Mouse (Mus musculus) midbrain, postnatal 0 days (tissue): ENCODE results near the gene Atrip. TPM values are rescaled to one million over a fixed set of nuclear protein-coding genes. Genes with fewer than 3 reads are reported as not detected.

Experiments used
- ATAC-seq: fragments of 200-750 bp; cut with Nextera tagmentation; 2 replicates; pipeline ENCODE4 v1.8.0; 2017; ENCODE audit warnings: moderate number of reproducible peaks, mild to moderate bottlenecking, moderate TSS enrichment, moderate library complexity; ENCODE audit not compliant: low FRiP score
- DNase-seq: peaks from one replicate; pipeline ENCODE4 v3.0.0-alpha.2; 2015; ENCODE audit warnings: low spot score
- H3K27ac ChIP-seq: fragments of 300-500 bp; sonication (generic); 2 replicates; pipeline ENCODE4 v1.5.1; 2014; ENCODE audit warnings: low read depth, mild to moderate bottlenecking, low read length, mixed read lengths
- H3K27me3 ChIP-seq: fragments of 300-500 bp; sonication (generic); 2 replicates; pipeline ENCODE4 v1.6.1; 2014; ENCODE audit warnings: low read length, control low read depth, mixed read lengths; ENCODE audit not compliant: insufficient read depth
- H3K36me3 ChIP-seq: fragments of 300-500 bp; sonication (generic); 2 replicates; pipeline ENCODE4 v1.6.1; 2014; ENCODE audit warnings: low read length, control low read depth, mixed read lengths; ENCODE audit not compliant: insufficient read depth
- H3K4me1 ChIP-seq: fragments of 300-500 bp; sonication (generic); 2 replicates; pipeline ENCODE4 v1.6.1; 2014; ENCODE audit warnings: mild to moderate bottlenecking, control low read depth, antibody characterized with exemption, low read length, mixed read lengths; ENCODE audit not compliant: insufficient read depth
- H3K4me2 ChIP-seq: fragments of 300-500 bp; sonication (generic); 2 replicates; pipeline ENCODE4 v1.6.1; 2014; ENCODE audit warnings: low read depth, mild to moderate bottlenecking, low read length, mixed read lengths; ENCODE audit not compliant: poor library complexity, severe bottlenecking
- H3K4me3 ChIP-seq: fragments of 300-500 bp; sonication (generic); 2 replicates; pipeline ENCODE4 v1.5.1; 2014; ENCODE audit warnings: low read depth, mild to moderate bottlenecking, low read length, moderate library complexity
- H3K9ac ChIP-seq: fragments of 300-500 bp; sonication (generic); replicated peaks from 2 replicates; pipeline ENCODE4 v1.6.1; 2014; ENCODE audit warnings: mild to moderate bottlenecking, low read length, moderate library complexity, mixed read lengths; ENCODE audit not compliant: poor library complexity, severe bottlenecking
- H3K9me3 ChIP-seq: fragments of 300-500 bp; sonication (generic); 2 replicates; pipeline ENCODE4 v1.6.1; 2016; ENCODE audit warnings: low read length, control low read depth
- CTCF ChIP-seq: IDR thresholded peaks from 2 replicates; pipeline ENCODE4 v1.5.1; 2016; ENCODE audit warnings: antibody characterized with exemption, mild to moderate bottlenecking
- WGBS: fragments of 180-500 bp; shearing (Covaris S2); extraction: QIAGEN DNeasy Blood & Tissue Kit; methylation state at CpG from one replicate; pipeline ENCODE4 v1.1.7; 2014; 5-methylcytosine and 5-hydroxymethylcytosine counted together
- polyA plus RNA-seq: library from polyadenylated mRNA; unstranded; fragments of >200 nt; fragmentation: Nextera tagmentation; extraction: Ambion mirVana; gene quantifications from 2 replicates; pipeline ENCODE4 v1.2.1, GENCODE M21; 2015
- total RNA-seq: library from RNA; depleted of rRNA; stranded (reverse); fragments of >200 nt; gene quantifications from 2 replicates; pipeline ENCODE4 v1.2.3, GENCODE M21; 2014

Gene Atrip
- total and polyA plus RNA-seq, 2 experiments from 2014 or later, result 34.7 to 35.1 TPM

DNA sequence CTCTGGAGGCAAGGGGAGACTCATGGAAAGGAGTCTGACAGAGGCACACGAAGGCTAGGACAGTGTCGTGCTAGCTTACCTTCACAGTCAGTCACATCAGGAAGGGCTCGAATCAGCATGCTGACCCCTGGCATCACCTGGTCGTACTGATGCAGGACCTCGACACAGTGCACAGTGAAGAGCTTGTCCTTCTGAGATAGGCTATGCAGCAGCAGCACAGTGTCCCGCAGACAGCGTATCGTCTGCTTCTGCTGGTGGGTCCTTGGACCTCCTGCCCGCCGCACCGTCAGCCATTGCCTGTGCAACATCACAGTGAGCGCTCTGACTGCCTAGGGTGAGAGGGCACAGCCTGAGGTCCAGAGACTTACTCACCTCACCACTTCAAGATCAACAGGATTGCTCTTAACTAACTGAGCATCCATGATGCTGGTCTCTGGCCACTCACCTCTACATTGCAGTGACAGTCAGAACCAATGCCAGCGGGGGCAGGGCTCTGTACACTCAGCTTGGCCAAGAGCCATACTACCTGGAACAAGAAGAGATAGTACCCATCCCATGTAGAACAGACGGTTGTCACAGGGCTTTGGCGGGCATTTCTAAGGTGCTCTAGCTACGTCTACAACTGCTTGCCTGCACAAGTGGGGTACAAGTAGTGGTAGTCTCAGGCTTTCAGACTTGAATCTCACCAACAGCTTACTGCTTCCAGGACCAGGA lies 13.6 kb downstream of the Atrip start:
- Histone ChIP-seq H3K9me3 (no peaks in the 10 kb centered on the region), H3K36me3 (peaks cover 56% of the 10 kb centered on the region), H3K9ac (no peak overlapping the region), H3K4me1 (peaks cover 9% of the 10 kb centered on the region), H3K27ac (no peak overlapping the region), H3K4me3 (no peak overlapping the region), H3K27me3 (no peaks in the 10 kb centered on the region), H3K4me2 (no peak overlapping the region)
- DNase-seq (no peak), ATAC-seq (no peak)
- 93% methylated on average over 16 of the region's 16 CpGs for WGBS
- TF ChIP-seq CTCF, result no peak

DNA sequence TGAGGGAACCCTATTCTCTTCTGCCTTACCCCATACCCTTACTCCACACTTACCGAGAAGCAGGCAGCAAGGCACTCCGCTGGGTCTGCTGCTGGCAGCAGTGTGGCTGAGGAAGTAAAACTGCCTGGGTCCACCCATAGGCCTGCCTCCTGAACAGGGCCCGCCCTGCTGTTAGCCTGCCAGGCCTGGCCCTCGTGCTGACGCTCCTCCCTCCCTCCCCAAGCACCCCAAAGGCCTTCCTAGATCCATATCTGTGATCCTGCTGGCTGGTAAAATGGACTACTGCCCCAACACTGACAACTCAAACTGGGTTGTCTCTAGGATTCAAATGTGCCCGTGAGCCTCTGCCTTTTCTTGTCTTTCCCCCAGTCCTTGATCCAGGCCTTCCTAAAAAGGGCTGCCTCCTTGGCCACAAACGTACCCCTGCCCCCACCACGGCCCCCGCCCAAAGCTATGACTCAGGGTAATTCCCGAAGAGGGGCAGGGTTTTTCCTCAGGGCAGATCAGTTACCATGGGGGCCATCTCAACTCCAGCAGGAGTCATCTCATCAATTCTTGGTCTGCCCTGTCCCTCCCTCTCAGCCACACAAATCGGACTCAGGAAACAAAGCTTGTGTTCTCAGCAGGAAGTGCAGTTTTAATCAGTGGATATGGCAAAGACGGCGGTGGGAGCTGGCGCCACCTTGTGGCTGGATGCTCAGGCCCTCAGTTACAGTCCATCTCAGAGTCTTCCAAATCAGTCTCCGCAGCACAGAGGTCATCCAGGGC lies 14.6 kb downstream of the Atrip start, which contains the start of gene Trex1:
Gene Trex1 (minus strand): TSS at position 599 of the 768 bp plus-strand sequence.
- peak; percentile 99 for TF ChIP-seq CTCF
- DNase-seq, result peak; percentile 92
- no peaks in the 10 kb centered on the region for H3K27me3 ChIP-seq
- peak within 1 kb of the TSS; percentile 53 for H3K4me2 ChIP-seq
- peak; percentile 77 for ATAC-seq
- H3K36me3 ChIP-seq, result peaks cover 46% of the 10 kb centered on the region
- H3K4me1 ChIP-seq, result peaks cover 13% of the 10 kb centered on the region
- 17% methylated on average over 15 of the region's 15 CpGs for WGBS
- H3K9me3 ChIP-seq, result no peaks in the 10 kb centered on the region
- peak within 1 kb of the TSS; percentile 54 for H3K9ac ChIP-seq
- peak within 1 kb of the TSS; percentile 75 for H3K27ac ChIP-seq
- H3K4me3 ChIP-seq, result peak within 1 kb of the TSS; percentile 34

DNA sequence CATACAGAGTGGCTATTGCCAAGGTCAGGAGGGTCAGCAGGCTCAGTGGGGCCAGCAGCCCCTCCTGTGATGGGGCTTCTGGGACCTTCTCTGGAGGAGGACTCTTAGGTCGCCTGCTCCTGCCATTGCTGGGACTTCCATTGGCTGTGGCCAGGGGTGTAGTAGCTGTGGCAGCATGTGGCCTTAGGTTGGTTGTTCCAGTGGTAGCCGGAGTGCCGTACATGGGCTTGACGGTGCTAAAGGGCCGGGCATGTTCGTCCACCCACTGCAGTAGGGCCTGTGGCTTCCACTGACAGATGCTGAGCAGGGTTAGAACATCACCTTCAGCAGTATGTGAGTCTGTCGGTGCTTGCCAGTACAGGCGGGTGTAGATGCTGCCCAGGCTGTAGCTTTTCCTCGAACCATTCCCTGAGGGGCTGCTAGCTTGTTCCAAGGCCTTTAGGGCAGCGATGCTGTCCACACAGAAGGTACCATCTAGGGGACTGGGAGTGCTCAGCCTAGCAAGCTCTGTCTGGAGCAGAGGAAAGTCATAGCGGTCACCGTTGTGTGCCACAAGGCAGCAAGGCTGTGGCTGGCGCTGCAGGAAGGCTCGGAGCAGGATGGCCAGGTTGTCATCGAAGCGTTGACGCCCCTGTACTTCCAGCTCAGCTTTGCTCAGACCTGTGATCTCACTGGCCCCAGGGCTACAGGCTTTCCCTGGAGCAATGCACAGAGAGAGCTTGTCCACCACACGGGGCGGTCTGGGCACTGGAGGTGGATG lies 15.7 kb downstream of the Atrip start:
- no peak overlapping the region for H3K4me3 ChIP-seq
- H3K36me3 ChIP-seq, result peaks cover 40% of the 10 kb centered on the region
- DNase-seq (no peak), ATAC-seq (no peak)
- H3K4me1 ChIP-seq, result peaks cover 13% of the 10 kb centered on the region
- TF ChIP-seq CTCF, result no peak
- H3K9ac ChIP-seq, result no peak overlapping the region
- H3K4me2 ChIP-seq, result peak overlapping the region; percentile 53
- no peaks in the 10 kb centered on the region for H3K27me3 ChIP-seq
- H3K27ac ChIP-seq, result peak overlapping the region; percentile 75; the same call in 1 of the 2 replicates
- WGBS, result 96% methylated on average over 19 of the region's 19 CpGs
- H3K9me3 ChIP-seq, result no peaks in the 10 kb centered on the region

DNA sequence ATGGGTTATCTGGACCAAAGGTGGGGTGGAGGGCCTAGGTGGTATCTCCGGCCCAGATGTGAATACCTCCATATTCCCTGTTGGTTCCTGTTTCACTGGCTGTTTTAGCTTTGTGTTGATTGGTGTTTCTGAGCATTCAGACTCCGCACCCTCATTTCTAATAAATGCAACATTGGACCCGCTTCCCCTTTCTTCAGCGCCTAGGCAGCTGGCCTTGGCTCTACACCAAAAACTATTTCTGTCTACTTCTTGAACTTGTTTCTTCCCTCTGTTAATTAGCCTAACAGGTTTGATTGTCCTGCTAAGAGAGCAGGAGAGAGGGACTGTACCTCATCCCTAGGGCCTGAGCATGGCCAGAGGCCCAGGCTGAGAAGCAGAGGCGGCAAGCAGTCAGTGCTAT lies 16.4 kb downstream of the Atrip start:
- DNase-seq, result no peak
- TF ChIP-seq CTCF, result no peak
- 96% methylated on average over 5 of the region's 5 CpGs for WGBS
- ATAC-seq, result no peak
- no peaks in the 10 kb centered on the region for H3K27me3 ChIP-seq
- H3K9me3 ChIP-seq, result no peaks in the 10 kb centered on the region
- H3K4me3 ChIP-seq, result no peak overlapping the region
- no peak overlapping the region for H3K27ac ChIP-seq
- H3K4me1 ChIP-seq, result peaks cover 13% of the 10 kb centered on the region
- H3K9ac ChIP-seq, result no peak overlapping the region
- H3K36me3 ChIP-seq, result peaks cover 34% of the 10 kb centered on the region
- no peak overlapping the region for H3K4me2 ChIP-seq

DNA sequence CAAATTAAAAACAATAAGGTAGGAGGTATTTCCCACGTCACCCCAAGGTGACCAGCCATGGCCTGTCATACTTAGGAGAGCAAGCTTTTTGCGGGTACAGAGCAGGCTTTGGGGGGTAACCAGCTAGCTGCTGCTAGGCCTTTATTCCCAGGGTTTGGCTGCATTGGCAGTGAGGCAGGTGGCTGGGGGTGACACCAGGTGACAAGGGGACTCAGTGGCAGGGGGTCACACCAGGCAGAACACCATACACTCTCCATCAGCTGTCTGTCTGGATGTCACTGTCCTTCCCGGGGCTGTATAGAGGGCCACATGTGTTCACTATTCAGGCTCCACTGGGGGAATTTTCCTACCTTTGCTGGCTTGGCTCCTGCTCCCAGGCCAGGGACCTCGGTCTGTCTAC lies 17.0 kb downstream of the Atrip start:
- Histone ChIP-seq H3K36me3 (peaks cover 29% of the 10 kb centered on the region), H3K27ac (no peak overlapping the region), H3K9me3 (no peaks in the 10 kb centered on the region), H3K4me1 (peaks cover 13% of the 10 kb centered on the region), H3K27me3 (no peaks in the 10 kb centered on the region), H3K4me3 (no peak overlapping the region), H3K4me2 (no peak overlapping the region), H3K9ac (no peak overlapping the region)
- no peak for TF ChIP-seq CTCF
- no peak for DNase-seq
- WGBS, result 88% methylated on average over 4 of the region's 4 CpGs
- ATAC-seq, result no peak
